Mouse (Mus musculus) kidney, adult 10 weeks (tissue): Measurements from ENCODE around the gene Clcnka. TPM values are rescaled to one million over a fixed set of nuclear protein-coding genes. Genes with fewer than 3 reads are reported as not detected.

ENCODE experiments used
- polyA plus RNA-seq: library from polyadenylated mRNA; stranded (reverse); fragments of 350-450 nt; fragmentation: Illumina TruSeq; extraction: RNeasy Lipid Tissue Mini Kit (QIAGEN cat#74804); gene quantifications from one replicate; pipeline ENCODE4 v1.2.3, GENCODE M21; 2014; ENCODE audit warnings: low read depth, low replicate concordance

The Clcnka gene
- 4.0 TPM for polyA plus RNA-seq

DNA sequence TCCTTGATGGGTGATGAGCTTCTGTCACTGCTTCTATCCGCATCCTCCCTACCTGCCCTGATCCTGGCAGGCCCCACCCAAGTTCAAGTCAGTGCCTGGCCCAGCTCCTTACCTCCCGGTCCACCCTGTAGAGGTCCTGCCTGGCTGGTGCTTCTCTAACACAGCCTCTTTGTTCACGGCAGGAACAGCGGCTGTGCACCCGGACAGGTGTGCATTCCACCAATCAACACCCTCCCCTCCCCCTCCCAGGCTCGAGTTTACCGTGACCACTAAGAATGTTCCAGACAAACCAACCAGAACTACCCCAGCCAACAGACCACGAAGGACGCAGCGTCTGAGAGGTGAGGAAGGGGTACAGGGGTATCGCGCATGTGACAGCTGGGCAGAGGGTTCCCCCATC is at the start of gene Clcnka:
Clcnka (minus strand) TSS at position 180 of the 400 bp plus-strand sequence.

DNA sequence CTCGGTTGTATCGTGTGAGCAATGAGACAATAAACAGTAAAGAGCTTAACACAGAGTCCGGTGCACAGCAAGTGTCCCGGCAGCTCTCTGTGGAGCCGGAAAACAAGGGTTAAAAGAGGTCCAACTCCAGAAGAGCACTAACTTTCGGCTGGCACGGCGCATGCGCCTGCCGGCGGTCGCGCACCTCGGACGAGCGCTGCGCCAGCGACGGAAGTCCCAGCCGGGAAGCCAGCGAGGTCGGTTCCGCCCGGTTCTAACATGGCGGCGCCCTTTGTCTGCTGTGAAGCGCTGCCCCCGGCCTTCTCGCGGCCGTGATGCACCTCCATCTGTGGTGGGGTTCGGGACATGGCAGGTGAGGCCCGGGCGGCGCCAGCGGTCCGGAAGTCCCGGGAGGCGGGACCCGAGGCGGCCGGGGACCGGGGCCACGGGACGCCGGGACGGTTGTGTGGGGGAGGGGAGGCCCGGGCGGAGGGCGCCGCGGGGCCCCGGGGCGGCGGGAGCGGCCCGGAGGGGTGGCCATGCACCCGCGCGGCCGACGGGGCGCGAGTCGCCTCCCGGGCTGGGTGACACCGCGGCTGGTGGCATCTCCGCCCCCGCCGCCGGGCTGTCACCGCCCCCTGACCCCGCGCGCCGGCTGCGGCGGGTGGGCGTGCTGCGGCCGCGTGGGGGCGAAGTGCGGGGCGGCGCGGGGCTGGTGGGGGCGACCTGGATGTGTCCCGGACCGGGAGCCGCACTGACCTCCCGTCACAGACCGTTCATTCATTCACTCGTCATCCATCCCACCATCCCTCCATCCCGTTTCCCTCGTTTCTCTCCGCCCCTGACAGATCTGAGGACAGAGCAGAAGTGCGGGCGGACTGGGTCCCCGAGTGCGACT is 46.2 kb upstream of the Clcnka start, which contains the start of gene Zbtb17:
Zbtb17 (plus strand) TSS at position 204 of the 877 bp plus-strand sequence.

DNA sequence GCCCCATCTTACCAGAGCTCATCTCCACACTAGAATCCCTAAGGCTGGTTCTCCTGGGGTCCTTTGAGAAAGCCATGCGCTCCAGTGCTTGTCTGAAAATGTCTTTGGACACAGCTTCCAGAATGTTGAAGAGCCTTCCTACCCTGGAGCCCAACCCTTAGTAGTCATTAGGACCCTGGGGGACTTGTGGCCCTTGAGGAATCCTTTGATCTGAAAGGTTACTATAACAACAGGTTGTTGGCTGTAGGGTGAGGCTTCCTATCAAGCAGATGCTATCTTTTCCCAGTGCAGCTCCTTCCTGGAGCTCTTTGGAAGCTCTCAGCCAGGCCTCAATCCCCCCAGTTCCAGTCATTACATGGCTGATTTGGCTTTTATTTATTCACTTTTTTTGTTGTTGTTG is 37.5 kb upstream of the Clcnka start, which contains the start of gene Srarp:
Srarp (minus strand) TSS at position 132 of the 400 bp plus-strand sequence.

DNA sequence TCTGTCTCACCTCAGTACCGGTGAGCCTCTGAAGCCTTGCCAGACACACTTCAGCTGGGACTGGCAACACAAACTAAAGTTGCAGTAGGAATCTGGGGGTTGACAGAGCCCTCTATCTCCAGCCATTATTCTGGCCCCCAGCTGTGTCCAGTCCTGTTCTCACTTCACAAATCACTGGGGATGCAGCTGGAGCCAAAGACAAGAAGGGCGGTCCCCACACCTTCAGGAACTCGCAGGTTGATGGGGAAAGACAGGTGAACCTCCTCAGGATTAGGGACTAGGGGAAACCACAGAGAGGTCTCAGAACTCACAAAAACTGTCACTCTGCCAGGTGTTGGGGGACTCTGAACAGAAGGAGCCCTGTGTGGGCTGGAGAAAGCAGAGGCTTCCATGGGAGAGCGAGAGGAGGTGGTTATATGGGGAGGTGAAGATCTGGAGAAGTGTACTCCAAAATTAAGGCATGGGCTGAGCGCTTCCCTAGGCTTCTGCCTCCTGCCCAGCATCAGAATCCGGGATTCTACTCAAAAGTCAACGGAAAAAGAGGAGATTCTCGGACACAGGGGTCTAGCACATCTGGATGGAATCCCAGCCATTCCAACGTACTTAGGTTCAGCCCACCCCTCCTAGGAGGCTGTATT is 21.8 kb upstream of the Clcnka start, which contains the start of gene Hspb7:
Hspb7 (plus strand) TSS at position 588 of the 638 bp plus-strand sequence.

DNA sequence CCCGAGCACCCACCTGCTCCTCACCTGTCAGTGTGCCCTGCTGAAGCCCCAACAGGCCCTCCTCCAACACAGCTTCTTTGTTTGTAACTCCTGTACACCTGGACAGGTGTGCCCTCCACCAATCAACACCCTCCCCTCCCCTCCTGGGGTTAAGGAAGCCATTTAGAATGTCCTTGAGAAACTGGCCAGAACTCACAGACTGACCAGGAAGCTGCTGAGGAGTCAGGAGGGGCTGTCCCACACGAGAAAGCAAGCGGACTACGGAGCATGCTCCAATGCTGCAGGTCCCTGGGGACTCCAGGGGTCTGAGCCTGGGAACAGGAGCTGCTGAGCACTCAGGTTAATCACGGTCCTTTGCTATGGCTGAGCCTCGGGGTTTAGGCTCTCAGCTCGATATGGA is 17.4 kb upstream of the Clcnka start, which contains the start of gene Clcnkb:
Clcnkb (minus strand) TSS at position 91 of the 400 bp plus-strand sequence.

DNA sequence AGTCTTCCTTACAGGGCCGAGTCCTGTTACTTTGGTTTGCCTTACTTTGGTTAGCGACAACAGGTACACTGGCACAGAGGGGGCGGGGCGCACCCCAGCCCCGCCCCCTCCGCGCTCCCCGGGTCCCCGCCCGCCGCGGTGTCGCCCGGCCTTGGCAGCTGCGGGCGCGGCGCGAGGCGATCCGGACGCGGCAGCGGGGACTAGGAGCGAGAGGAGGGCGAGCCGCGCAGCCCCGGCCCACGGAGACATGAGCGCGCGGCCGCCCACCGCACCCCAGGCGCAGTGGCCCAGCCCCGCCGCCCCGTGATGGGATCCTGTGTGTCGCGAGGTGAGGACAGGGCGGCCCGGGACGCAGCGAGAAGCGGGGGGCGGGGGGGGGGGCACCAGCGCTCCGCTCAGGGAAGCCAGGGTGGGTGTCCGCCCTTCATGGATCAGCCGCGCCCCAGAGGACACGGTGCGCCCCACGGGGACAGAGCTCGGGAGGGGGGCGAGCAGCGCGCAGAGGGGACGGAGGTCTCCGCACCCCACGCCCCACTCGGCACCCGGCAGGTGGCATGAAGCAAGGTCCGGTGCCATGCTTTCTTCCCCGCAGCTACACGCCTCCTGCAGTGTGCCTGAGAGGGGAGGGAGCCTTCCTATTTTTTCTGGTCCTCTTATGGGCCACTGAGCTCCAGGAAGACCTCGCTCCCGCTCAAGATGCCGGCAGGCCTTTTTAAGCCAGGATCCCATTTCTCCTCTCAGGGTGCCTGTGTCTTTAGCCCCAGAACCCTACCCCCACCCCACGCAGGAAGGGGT is 30.3 kb downstream of the Clcnka start, which contains the start of gene Fam131c:
Fam131c (plus strand) TSS at position 224 of the 795 bp plus-strand sequence.

Other genes starting within 250 kb of the Clcnka start
- not detected for gene Rsg1, start 184.8 kb downstream of the Clcnka start, polyA plus RNA-seq
- gene Arhgef19, start 159.2 kb downstream of the Clcnka start, polyA plus RNA-seq: 0.61 TPM
- 0.12 TPM for gene Epha2, start 97.5 kb downstream of the Clcnka start, polyA plus RNA-seq
- gene Fam131c, start 30.5 kb downstream of the Clcnka start, polyA plus RNA-seq: not detected
- 10.6 TPM for gene Clcnkb, start 17.3 kb upstream of the Clcnka start, polyA plus RNA-seq
- not detected for gene Hspb7, start 22.1 kb upstream of the Clcnka start, polyA plus RNA-seq
- not detected for gene Srarp, start 37.4 kb upstream of the Clcnka start, polyA plus RNA-seq
- not detected for gene Zbtb17, start 45.9 kb upstream of the Clcnka start, polyA plus RNA-seq
- 7.5 TPM for gene Spen, start 139.9 kb upstream of the Clcnka start, polyA plus RNA-seq
- gene Fblim1, start 207.4 kb upstream of the Clcnka start, polyA plus RNA-seq: 5.1 TPM
- 0.57 TPM for gene Tmem82, start 219.9 kb upstream of the Clcnka start, polyA plus RNA-seq
- 0.53 TPM for gene Slc25a34, start 225.1 kb upstream of the Clcnka start, polyA plus RNA-seq